Mouse (Mus musculus) intestine, embryonic 14.5 days (tissue): ENCODE results near the gene Megf6. TPM values are rescaled to one million over a fixed set of nuclear protein-coding genes. Genes with fewer than 3 reads are reported as not detected.
A peak's percentile ranks its signal among the peaks of the same experiment; 100 is the strongest.

ENCODE experiments used
- ATAC-seq: fragments of 200-750 bp; cut with Nextera tagmentation; replicated peaks from 2 replicates; pipeline ENCODE4 v1.8.0; 2017; ENCODE audit warnings: low read depth, moderate number of reproducible peaks, moderate TSS enrichment, moderate library complexity; ENCODE audit not compliant: low FRiP score, low TSS enrichment
- DNase-seq: peaks from one replicate; pipeline ENCODE4 v3.0.0-alpha.2; 2018; ENCODE audit warnings: low spot score
- H3K27ac ChIP-seq: fragments of 300-500 bp; sonication (generic); 2 replicates; pipeline ENCODE4 v1.5.1; 2014; ENCODE audit warnings: low read depth, mild to moderate bottlenecking, control low read depth
- H3K27me3 ChIP-seq: fragments of 300-500 bp; sonication (generic); replicated peaks from 2 replicates; pipeline ENCODE4 v1.6.1; 2014; ENCODE audit warnings: low read length, control low read depth; ENCODE audit not compliant: control insufficient read depth, insufficient read depth
- H3K36me3 ChIP-seq: fragments of 300-500 bp; sonication (generic); 2 replicates; pipeline ENCODE4 v1.6.1; 2014; ENCODE audit warnings: low read length, control low read depth; ENCODE audit not compliant: control insufficient read depth, insufficient read depth
- H3K4me1 ChIP-seq: fragments of 300-500 bp; sonication (generic); replicated peaks from 2 replicates; pipeline ENCODE4 v1.6.1; 2014; ENCODE audit warnings: low read length, control low read depth, mixed read lengths; ENCODE audit not compliant: control insufficient read depth, insufficient read depth
- H3K4me2 ChIP-seq: fragments of 300-500 bp; sonication (generic); 2 replicates; pipeline ENCODE4 v1.6.1; 2014; ENCODE audit warnings: low read length
- H3K4me3 ChIP-seq: fragments of 300-500 bp; sonication (generic); 2 replicates; pipeline ENCODE4 v1.5.1; 2014; ENCODE audit warnings: low read depth, low read length, control low read depth, mixed read lengths
- H3K9ac ChIP-seq: fragments of 300-500 bp; sonication (generic); 2 replicates; pipeline ENCODE4 v1.6.1; 2014; ENCODE audit warnings: mild to moderate bottlenecking, low read length
- H3K9me3 ChIP-seq: fragments of 300-500 bp; sonication (generic); 2 replicates; pipeline ENCODE4 v1.6.1; 2016; ENCODE audit warnings: low read length, control low read depth; ENCODE audit not compliant: control insufficient read depth
- WGBS: fragments of 180-500 bp; shearing (Covaris S2); extraction: QIAGEN DNeasy Blood & Tissue Kit; methylation state at CpG from one replicate; pipeline ENCODE4 v1.1.7; 2014; 5-methylcytosine and 5-hydroxymethylcytosine counted together
- polyA plus RNA-seq: library from polyadenylated mRNA; unstranded; fragments of >200 nt; fragmentation: Nextera tagmentation; extraction: Ambion mirVana; gene quantifications from 2 replicates; pipeline ENCODE4 v1.2.1, GENCODE M21; 2014

Gene Megf6
- polyA plus RNA-seq, 1 experiment from 2014 or later: 17.1 TPM

DNA sequence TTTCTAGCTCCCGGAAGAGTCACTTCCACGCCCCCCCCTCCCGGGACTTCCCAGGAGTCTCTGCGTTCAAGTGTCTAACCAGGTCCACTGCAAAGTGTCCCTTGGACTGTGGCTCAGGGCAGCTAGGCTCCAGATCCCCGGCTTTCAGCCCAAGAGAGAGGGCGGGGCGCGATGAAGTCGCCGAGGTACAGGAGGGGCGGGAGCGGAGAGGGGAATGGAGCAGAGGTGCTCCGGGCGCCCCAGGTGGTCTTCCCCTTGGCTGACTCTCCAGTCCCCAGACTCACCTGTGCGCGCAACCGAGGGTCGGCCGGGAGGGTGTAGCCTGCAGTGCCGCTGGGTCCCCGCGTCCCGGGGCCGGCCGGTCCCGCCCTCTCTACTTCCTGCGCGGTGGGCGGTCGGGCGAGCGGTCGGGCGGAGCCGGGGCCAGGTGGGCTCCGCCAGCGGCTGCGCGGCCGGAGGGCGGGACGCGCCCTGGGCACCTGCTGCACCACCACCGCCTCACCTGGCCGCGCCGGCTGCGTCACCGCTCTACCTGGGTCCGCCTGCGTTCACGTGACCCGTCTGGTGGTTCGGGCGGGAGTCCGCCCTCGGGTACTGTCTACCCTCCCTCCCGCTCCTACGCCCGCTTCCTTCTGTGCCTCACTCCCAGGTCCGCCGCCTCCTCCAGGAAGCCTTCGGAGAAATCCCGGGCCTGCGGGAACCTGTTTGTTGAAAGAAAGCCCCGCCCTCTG is 129.2 kb downstream of the Megf6 start:
- DNase-seq: peak; percentile 79
- H3K4me1 ChIP-seq: peaks cover 10% of the 10 kb centered on the region
- peak overlapping the region; percentile 41 for H3K4me3 ChIP-seq

DNA sequence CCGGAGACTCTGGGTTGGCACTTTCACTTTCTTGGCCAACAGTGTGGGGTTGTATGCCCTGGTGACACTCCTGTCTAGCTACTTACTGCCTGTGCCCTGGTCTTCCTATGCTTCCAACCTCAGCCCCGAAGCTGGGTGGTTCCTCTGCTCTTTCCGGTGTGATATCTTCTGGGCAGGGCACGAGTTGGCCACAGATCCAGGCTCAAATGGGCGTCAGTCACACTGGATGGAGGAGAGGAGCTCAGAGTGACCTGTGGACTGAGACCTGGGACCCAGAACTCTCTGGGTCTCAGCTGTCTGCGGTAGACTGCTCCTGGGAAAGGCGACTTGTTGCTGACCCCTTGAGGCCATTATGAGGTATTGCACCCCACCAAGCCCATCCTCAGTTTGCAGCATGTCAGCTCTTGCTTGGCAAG is 130.9 kb downstream of the Megf6 start, which contains the start of gene Arhgef16:
Arhgef16 (minus strand) TSS at position 211 of the 416 bp plus-strand sequence.
- Histone ChIP-seq H3K4me3 (no peak within 1 kb of the TSS), H3K27me3 (peaks cover 25% of the 10 kb centered on the region), H3K4me2 (no peak within 1 kb of the TSS; the same call in 1 of the 2 replicates), H3K27ac (no peak within 1 kb of the TSS), H3K36me3 (no peaks in the 10 kb centered on the region), H3K4me1 (peaks cover 7% of the 10 kb centered on the region; the same call in 1 of the 2 replicates), H3K9me3 (no peaks in the 10 kb centered on the region), H3K9ac (no peak within 1 kb of the TSS)
- ATAC-seq (no peak), DNase-seq (peak; percentile 82)
- WGBS: 23% methylated on average over 7 of the region's 7 CpGs

More for the DNA sequence above, 129.2 kb downstream of the Megf6 start:
- peaks cover 25% of the 10 kb centered on the region for H3K27me3 ChIP-seq
- H3K9ac ChIP-seq: peak overlapping the region; percentile 47
- peak overlapping the region; percentile 59; the same call in 1 of the 2 replicates for H3K27ac ChIP-seq
- peak overlapping the region; percentile 82 for H3K4me2 ChIP-seq
- no peaks in the 10 kb centered on the region for H3K9me3 ChIP-seq
- under 1% methylated on average over 57 of the region's 66 CpGs for WGBS
- ATAC-seq: peak; percentile 85
- no peaks in the 10 kb centered on the region for H3K36me3 ChIP-seq

DNA sequence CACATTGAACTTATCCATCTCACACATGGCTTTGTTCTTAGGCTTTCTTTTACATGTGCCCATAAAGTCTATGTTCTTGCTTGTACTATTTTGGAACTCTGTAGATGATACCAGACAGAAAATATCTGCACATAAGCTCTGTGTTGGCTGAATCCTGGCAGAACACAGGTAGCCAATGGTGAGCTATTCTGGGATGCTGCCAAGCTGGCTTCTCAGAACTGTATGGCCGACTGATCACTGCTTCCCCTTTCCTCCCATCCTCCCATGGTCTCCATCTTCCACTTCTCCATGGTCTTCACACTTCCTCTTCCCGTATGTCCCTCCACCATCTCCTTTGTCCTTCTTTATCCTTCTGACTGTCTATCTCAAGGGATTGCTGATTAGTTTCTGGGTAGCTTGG is 138.6 kb downstream of the Megf6 start:
- Histone ChIP-seq H3K27ac (no peak overlapping the region), H3K4me1 (no peaks in the 10 kb centered on the region), H3K27me3 (no peaks in the 10 kb centered on the region), H3K4me2 (no peak overlapping the region), H3K4me3 (no peak overlapping the region), H3K9ac (no peak overlapping the region), H3K9me3 (no peaks in the 10 kb centered on the region), H3K36me3 (no peaks in the 10 kb centered on the region)
- 66% methylated on average over 2 of the region's 2 CpGs for WGBS
- ATAC-seq (no peak), DNase-seq (no peak)

DNA sequence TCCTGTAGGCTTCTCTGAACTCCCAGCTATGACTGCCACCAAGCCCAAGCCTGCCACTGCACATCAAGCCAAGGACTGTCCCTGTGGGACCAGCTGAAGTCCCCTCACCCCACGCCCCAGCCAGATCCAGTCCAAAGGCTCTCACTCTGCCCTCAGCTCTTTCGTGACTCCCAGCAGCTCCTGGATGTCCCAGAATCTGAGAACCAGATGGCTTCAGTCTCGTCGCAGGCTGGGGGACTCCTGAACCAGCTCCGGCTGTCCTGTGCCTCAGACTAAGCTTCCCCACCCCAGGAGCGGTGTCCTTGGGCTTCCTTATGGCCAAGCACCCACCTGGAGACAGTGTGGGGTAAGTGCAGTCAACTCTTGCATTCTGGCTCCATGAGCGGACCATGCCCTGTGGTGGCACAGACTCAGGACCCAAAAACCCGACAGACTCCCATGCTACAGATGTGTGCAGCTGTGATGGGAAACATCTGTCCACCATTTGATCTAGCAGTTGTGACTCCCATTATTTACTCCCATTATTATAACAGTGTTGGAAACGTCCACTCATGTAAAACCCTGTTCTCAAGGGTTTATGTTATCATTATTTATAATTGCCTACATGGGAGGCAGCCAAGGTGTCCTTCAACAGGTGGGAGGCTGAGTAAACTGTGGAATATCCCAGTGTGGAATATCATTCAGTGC is 140.2 kb downstream of the Megf6 start:
- WGBS: 66% methylated on average over 9 of the region's 9 CpGs

DNA sequence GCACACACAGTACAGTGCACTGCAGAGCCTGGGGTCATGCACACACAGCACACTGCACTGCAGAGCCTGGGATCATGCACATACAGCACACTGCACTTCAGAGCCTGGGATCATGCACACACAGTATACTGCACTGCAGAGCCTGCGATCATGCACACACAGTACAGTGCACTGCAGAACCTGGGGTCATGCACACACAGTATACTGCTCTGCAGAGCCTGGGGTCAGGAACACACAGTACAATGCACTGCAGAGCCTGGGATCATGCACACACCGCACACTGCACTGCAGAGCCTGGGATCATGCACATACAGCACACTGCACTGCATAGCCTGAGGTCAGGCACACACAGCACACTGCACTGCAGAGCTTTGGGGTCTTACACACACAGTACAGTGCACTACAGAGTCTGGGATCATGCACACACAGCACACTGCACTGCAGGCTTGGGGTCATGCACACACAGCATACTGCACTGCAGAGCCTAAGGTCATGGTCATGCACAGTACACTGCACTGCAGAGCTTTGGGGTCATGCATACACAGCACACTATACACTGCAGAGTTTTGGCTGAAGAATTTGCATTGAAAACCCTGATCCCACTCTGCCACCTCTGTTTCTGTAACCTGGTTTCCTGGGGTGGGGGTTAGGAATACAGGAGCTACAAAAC is 141.7 kb downstream of the Megf6 start:
- H3K4me3 ChIP-seq: no peak overlapping the region
- no peaks in the 10 kb centered on the region for H3K36me3 ChIP-seq
- 84% methylated on average over 2 of the region's 2 CpGs for WGBS
- no peaks in the 10 kb centered on the region for H3K9me3 ChIP-seq
- no peak overlapping the region for H3K4me2 ChIP-seq
- no peak overlapping the region for H3K27ac ChIP-seq
- H3K9ac ChIP-seq: no peak overlapping the region
- no peaks in the 10 kb centered on the region for H3K4me1 ChIP-seq
- no peaks in the 10 kb centered on the region for H3K27me3 ChIP-seq
- no peak for ATAC-seq
- no peak for DNase-seq

More for the DNA sequence above, 140.2 kb downstream of the Megf6 start:
- Histone ChIP-seq H3K4me3 (no peak overlapping the region), H3K27ac (no peak overlapping the region), H3K36me3 (no peaks in the 10 kb centered on the region), H3K4me1 (no peaks in the 10 kb centered on the region), H3K9ac (no peak overlapping the region), H3K4me2 (no peak overlapping the region), H3K27me3 (no peaks in the 10 kb centered on the region), H3K9me3 (no peaks in the 10 kb centered on the region)
- no peak for DNase-seq
- ATAC-seq: no peak

DNA sequence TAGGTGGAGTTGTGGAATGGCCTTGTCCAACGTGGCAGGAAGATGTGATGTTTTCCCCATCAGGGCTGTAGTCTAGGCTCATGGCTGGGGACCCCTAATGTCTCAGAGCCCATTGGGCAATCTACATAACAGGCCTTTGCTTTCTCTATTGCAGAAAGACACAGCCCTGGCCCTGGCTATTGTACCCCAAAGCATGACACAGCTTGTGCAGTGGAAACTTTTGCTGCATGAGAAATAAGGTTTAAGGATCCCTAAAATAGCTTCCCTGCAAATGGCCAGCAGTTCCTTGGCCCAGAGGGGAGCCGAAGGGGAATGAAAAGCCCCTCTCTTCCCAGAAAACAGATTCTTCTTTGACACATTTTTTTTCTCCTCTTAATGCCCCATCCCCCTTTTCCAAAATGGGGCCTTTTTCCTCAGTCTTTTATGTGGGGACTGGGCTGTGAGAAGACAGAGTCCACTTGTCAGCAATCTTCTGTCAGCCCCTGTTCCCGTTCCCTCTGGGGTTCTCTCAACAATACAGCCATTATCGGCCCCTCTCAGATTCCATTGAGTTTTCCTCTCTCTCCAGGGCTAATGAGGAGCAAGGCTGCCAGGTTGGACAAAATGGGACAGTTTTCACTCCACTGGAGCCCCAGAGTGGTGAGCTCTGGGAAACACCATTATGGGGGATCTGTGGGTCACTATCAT is 142.5 kb downstream of the Megf6 start:
- H3K27me3 ChIP-seq: no peaks in the 10 kb centered on the region
- no peak overlapping the region for H3K4me3 ChIP-seq
- H3K36me3 ChIP-seq: no peaks in the 10 kb centered on the region
- no peak for DNase-seq
- no peak overlapping the region for H3K27ac ChIP-seq
- no peak for ATAC-seq
- H3K9me3 ChIP-seq: no peaks in the 10 kb centered on the region
- H3K4me1 ChIP-seq: no peaks in the 10 kb centered on the region
- WGBS: 65% methylated on average over 4 of the region's 4 CpGs
- no peak overlapping the region for H3K9ac ChIP-seq
- H3K4me2 ChIP-seq: no peak overlapping the region

DNA sequence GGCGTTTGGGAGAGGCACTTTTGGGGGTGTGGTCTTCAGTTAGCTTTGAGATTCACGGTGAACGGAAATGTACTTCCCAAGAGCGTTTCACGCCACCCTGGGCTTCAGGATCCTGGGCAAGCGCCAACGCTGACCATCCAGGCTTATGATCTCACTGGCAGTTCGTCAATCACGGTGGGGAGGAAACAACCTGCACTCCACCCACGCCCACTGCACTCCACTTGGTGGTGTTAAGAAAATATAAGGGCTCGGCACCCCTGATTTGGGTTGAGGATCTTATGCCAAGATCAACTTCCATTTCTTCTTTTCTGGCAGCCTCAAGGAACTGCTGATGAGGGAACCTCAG is 143.1 kb downstream of the Megf6 start:
- no peak for DNase-seq
- no peak for ATAC-seq
- no peak overlapping the region for H3K4me3 ChIP-seq

More for the DNA sequence above, 143.1 kb downstream of the Megf6 start:
- no peak overlapping the region for H3K9ac ChIP-seq
- 83% methylated on average over 11 of the region's 11 CpGs for WGBS
- H3K27ac ChIP-seq: no peak overlapping the region
- no peaks in the 10 kb centered on the region for H3K27me3 ChIP-seq
- H3K36me3 ChIP-seq: no peaks in the 10 kb centered on the region
- no peaks in the 10 kb centered on the region for H3K4me1 ChIP-seq
- no peak overlapping the region for H3K4me2 ChIP-seq
- H3K9me3 ChIP-seq: no peaks in the 10 kb centered on the region
